Comparison of ENCODE assay signal across 9 mouse cellular contexts in genomic region chr4:53878542-53879417, GRCm38 (mm10). TPM values are rescaled to one million over a fixed set of nuclear protein-coding genes. Genes with fewer than 3 reads are reported as not detected.
DNase-seq lines count a peak whose midpoint lies in the region; ATAC-seq and TF ChIP-seq lines count a peak whose summit lies in the region.
"Had no signal": no experiment of that assay in that cellular context is flagged by ENCODE, and none has a peak within 500 bp of the region (broad histone marks: within the 10 kb centered on the region; RNA-seq: fewer than 3 reads in every experiment).

No protein-coding gene starts in this region.

- no peak overlapping the region for H3K9ac ChIP-seq in heart, embryonic 13.5 days
- peak overlapping the region; percentile 18; the same call in 1 of the 2 replicates for H3K9ac ChIP-seq in forebrain, postnatal 0 days
- H3K9ac ChIP-seq in midbrain, embryonic 13.5 days (replicated peaks), result peak overlapping the region; percentile 45
- H3K9ac ChIP-seq: liver, embryonic 15.5 days had no signal

- no peak overlapping the region for H3K27ac ChIP-seq in heart, embryonic 13.5 days (replicated peaks)
- H3K27ac ChIP-seq in forebrain, postnatal 0 days (ENCODE audit: low read depth, low read length), result no peak overlapping the region
- peak overlapping the region; percentile 30 for H3K27ac ChIP-seq in midbrain, embryonic 13.5 days
- H3K27ac ChIP-seq: liver, embryonic 15.5 days had no signal

- no peaks in the 10 kb centered on the region; the same call in 1 of the 2 replicates for H3K27me3 ChIP-seq in heart, embryonic 13.5 days (replicated peaks)
- H3K27me3 ChIP-seq in forebrain, postnatal 0 days (ENCODE audit: insufficient read depth, low read length), result no peaks in the 10 kb centered on the region
- H3K27me3 ChIP-seq in midbrain, embryonic 13.5 days, result no peaks in the 10 kb centered on the region
- H3K27me3 ChIP-seq: liver, embryonic 15.5 days had no signal

- 49% methylated on average over 24 of the region's 24 CpGs for WGBS in heart, embryonic 13.5 days
- 60% methylated on average over 24 of the region's 24 CpGs for WGBS in forebrain, postnatal 0 days
- WGBS in midbrain, embryonic 13.5 days, result 38% methylated on average over 24 of the region's 24 CpGs

- H3K36me3 ChIP-seq in heart, embryonic 13.5 days, result no peaks in the 10 kb centered on the region
- H3K36me3 ChIP-seq in forebrain, postnatal 0 days (ENCODE audit: insufficient read depth), result no peaks in the 10 kb centered on the region
- H3K36me3 ChIP-seq in midbrain, embryonic 13.5 days, result no peaks in the 10 kb centered on the region
- H3K36me3 ChIP-seq: liver, embryonic 15.5 days had no signal

- no peak for TF ChIP-seq CTCF in forebrain, postnatal 0 days (IDR thresholded peaks at IDR 0.05; ENCODE audit: low read depth)

- peak overlapping the region; percentile 57 for H3K4me2 ChIP-seq in heart, embryonic 13.5 days
- peak overlapping the region; percentile 30 for H3K4me2 ChIP-seq in forebrain, postnatal 0 days (ENCODE audit: low read depth)
- H3K4me2 ChIP-seq in midbrain, embryonic 13.5 days (replicated peaks), result peak overlapping the region; percentile 38
- H3K4me2 ChIP-seq: liver, embryonic 15.5 days had no signal

- H3K4me1 ChIP-seq in heart, embryonic 13.5 days, result no peaks in the 10 kb centered on the region
- peaks cover 6% of the 10 kb centered on the region; the same call in 1 of the 2 replicates for H3K4me1 ChIP-seq in forebrain, postnatal 0 days (ENCODE audit: insufficient read depth)
- H3K4me1 ChIP-seq in midbrain, embryonic 13.5 days (replicated peaks), result peaks cover 6% of the 10 kb centered on the region
- H3K4me1 ChIP-seq: liver, embryonic 15.5 days had no signal

- H3K9me3 ChIP-seq in heart, embryonic 13.5 days, result no peaks in the 10 kb centered on the region
- no peaks in the 10 kb centered on the region for H3K9me3 ChIP-seq in forebrain, postnatal 0 days (ENCODE audit: low read length)
- no peaks in the 10 kb centered on the region for H3K9me3 ChIP-seq in midbrain, embryonic 13.5 days
- H3K9me3 ChIP-seq: liver, embryonic 15.5 days had no signal

- intact Hi-C loops in heart, postnatal 36 days (cut with DNase I), result no loop called here
- intact Hi-C loops in left cerebral cortex, postnatal 36 days (cut with DNase I), result no loop called here

- no peak for ATAC-seq in heart, embryonic 13.5 days (ENCODE audit: extremely low read depth, insufficient number of reproducible peaks, low FRiP score, low TSS enrichment)
- ATAC-seq in forebrain, postnatal 0 days, result peak; percentile 23; the same call in 1 of the 2 replicates
- peak; percentile 66; the same call in 1 of the 2 replicates for ATAC-seq in midbrain, embryonic 13.5 days

- H3K4me3 ChIP-seq in heart, embryonic 13.5 days, result peak overlapping the region; percentile 15; the same call in 1 of the 2 replicates
- no peak overlapping the region for H3K4me3 ChIP-seq in forebrain, postnatal 0 days (ENCODE audit: low read depth, low read length)
- no peak overlapping the region for H3K4me3 ChIP-seq in midbrain, embryonic 13.5 days (replicated peaks)
- H3K4me3 ChIP-seq: liver, embryonic 15.5 days had no signal

- no peak for DNase-seq in heart, postnatal 36 days
- peak; percentile 8 for DNase-seq in adrenal gland, postnatal 25 days
- peak; percentile 29 for DNase-seq in forebrain, postnatal 0 days
- DNase-seq in frontal cortex, postnatal 25 days (ENCODE audit: low spot score in 2 of 2), result no peak
- no peak for DNase-seq in left cerebral cortex, postnatal 36 days (ENCODE audit: low spot score in 2 of 2)
- DNase-seq in spleen, postnatal 36 days (ENCODE audit: low spot score in 2 of 2), result no peak

RNA-seq across cellular contexts. Expression of gene Tmem38b, which starts 52.9 kb away (rescaled TPM):
- polyA plus RNA-seq in heart, embryonic 13.5 days (2015; fragmentation: Nextera tagmentation; extraction: Ambion mirVana), result 8.1 and 9.7 TPM in 2 replicates
- 10 to 100 TPM; 18.5 to 24.0 TPM for total RNA-seq in heart, postnatal 36 days (2021)
- 23.2 and 30.8 TPM in 2 replicates for total RNA-seq in adrenal gland, postnatal 25 days (2021)
- total RNA-seq in forebrain, postnatal 0 days (2014; rRNA removed), result 3.6 and 4.3 TPM in 2 replicates
- polyA plus RNA-seq in forebrain, postnatal 0 days (2015; fragmentation: Nextera tagmentation; extraction: Ambion mirVana), result 4.5 and 5.4 TPM in 2 replicates
- 11.1 TPM in 2 replicates for polyA plus RNA-seq in midbrain, embryonic 13.5 days (2015; fragmentation: Nextera tagmentation; extraction: Ambion mirVana)
- total RNA-seq in left cerebral cortex, postnatal 36 days (2021), result 10 to 100 TPM; 10.5 to 11.7 TPM

Comparison
In these comparisons a context has a peak if more than half of its experiments do, and no peak if none do; other contexts are left out.
1. DNase-seq: peak in adrenal gland, postnatal 25 days (single experiment) and forebrain, postnatal 0 days (single experiment); none in heart, postnatal 36 days (0 of 2), frontal cortex, postnatal 25 days (0 of 2), left cerebral cortex, postnatal 36 days (0 of 2) and spleen, postnatal 36 days (0 of 2).
2. Peak in every context shown above with its lines, with median percentiles within 50 percentile points of each other: H3K4me2 ChIP-seq.